Mouse (Mus musculus) kidney, adult 9 months (tissue): ENCODE results near the gene Lgals3bp.
"Not testable (repeated sequence)": the region's sequence is repeated elsewhere in the genome, so short reads cannot be mapped to it uniquely, and the experiment has no call there.

Source experiments
- DNase-seq: peaks from one replicate; pipeline ENCODE4 v3.0.0; 2022

Lgals3bp gene

GRCm38 (mm10) chr11:118397806-118398530 lies 3.9 kb downstream of the Lgals3bp start:
- DNase-seq = no peak

GRCm38 (mm10) chr11:118394538-118394937 lies 7.4 kb downstream of the Lgals3bp start:
- DNase-seq = no peak

- no peak for DNase-seq
Measured at GRCm38 (mm10) chr11:118393991-118394390, 7.9 kb downstream of the Lgals3bp start.

- not testable (repeated sequence) for DNase-seq
Measured at GRCm38 (mm10) chr11:118387816-118388215, 14.1 kb downstream of the Lgals3bp start.

- peak; percentile 79 for DNase-seq
Measured at GRCm38 (mm10) chr11:118379251-118380009, 22.5 kb downstream of the Lgals3bp start.

- DNase-seq = no peak
Measured at GRCm38 (mm10) chr11:118378656-118379055, 23.2 kb downstream of the Lgals3bp start.

GRCm38 (mm10) chr11:118376323-118376722 lies 25.6 kb downstream of the Lgals3bp start:
- not testable (repeated sequence) for DNase-seq

- DNase-seq = no peak
Measured at GRCm38 (mm10) chr11:118375881-118376280, 26.0 kb downstream of the Lgals3bp start.

GRCm38 (mm10) chr11:118375461-118375860 lies 26.4 kb downstream of the Lgals3bp start:
- DNase-seq = no peak

- DNase-seq = no peak
Measured at GRCm38 (mm10) chr11:118375006-118375405, 26.9 kb downstream of the Lgals3bp start.

- DNase-seq = no peak
Measured at GRCm38 (mm10) chr11:118374506-118374905, 27.4 kb downstream of the Lgals3bp start.

- DNase-seq = no peak
Measured at GRCm38 (mm10) chr11:118372641-118373040, 29.3 kb downstream of the Lgals3bp start.

GRCm38 (mm10) chr11:118371876-118372275 lies 30.0 kb downstream of the Lgals3bp start:
- DNase-seq = no peak

GRCm38 (mm10) chr11:118369657-118370056 lies 32.2 kb downstream of the Lgals3bp start:
- no peak for DNase-seq

- DNase-seq = no peak
Measured at GRCm38 (mm10) chr11:118369251-118369650, 32.6 kb downstream of the Lgals3bp start.

- DNase-seq = no peak
Measured at GRCm38 (mm10) chr11:118368330-118368729, 33.6 kb downstream of the Lgals3bp start.

- no peak for DNase-seq
Measured at GRCm38 (mm10) chr11:118366559-118366958, 35.3 kb downstream of the Lgals3bp start.

- no peak for DNase-seq
Measured at GRCm38 (mm10) chr11:118366108-118366507, 35.8 kb downstream of the Lgals3bp start.

GRCm38 (mm10) chr11:118365171-118365570 lies 36.7 kb downstream of the Lgals3bp start:
- no peak for DNase-seq

GRCm38 (mm10) chr11:118364021-118364420 lies 37.9 kb downstream of the Lgals3bp start:
- DNase-seq = no peak

GRCm38 (mm10) chr11:118362971-118363518 lies 38.8 kb downstream of the Lgals3bp start:
- peak; percentile 53 for DNase-seq

- DNase-seq = no peak
Measured at GRCm38 (mm10) chr11:118362501-118362900, 39.4 kb downstream of the Lgals3bp start.

GRCm38 (mm10) chr11:118360907-118361341 lies 41.0 kb downstream of the Lgals3bp start:
- DNase-seq = no peak

GRCm38 (mm10) chr11:118360491-118360890 lies 41.4 kb downstream of the Lgals3bp start:
- DNase-seq = no peak
